Mouse (Mus musculus) C2C12 (cell line): Measurements from ENCODE around the gene Abr. TPM values are rescaled to one million over a fixed set of nuclear protein-coding genes. Genes with fewer than 3 reads are reported as not detected.

Experiments used
- H3K27me3 ChIP-seq: one replicate; pipeline ENCODE4 v1.6.1; 2011; ENCODE audit not compliant: control insufficient read depth, insufficient read depth, insufficient read length
- H3K36me3 ChIP-seq: one replicate; pipeline ENCODE4 v1.6.1; 2011; ENCODE audit not compliant: control insufficient read depth, insufficient read depth
- H3K4me3 ChIP-seq: one replicate; pipeline ENCODE4 v1.5.1; 2011; ENCODE audit warnings: mild to moderate bottlenecking, control low read depth; ENCODE audit not compliant: poor library complexity, insufficient read depth, severe bottlenecking
- H3K79me2 ChIP-seq: one replicate; pipeline ENCODE4 v1.6.1; 2011; ENCODE audit not compliant: control insufficient read depth, insufficient read depth
- H3K79me3 ChIP-seq: one replicate; pipeline ENCODE4 v1.6.1; 2011; ENCODE audit warnings: low read depth, control low read depth
- H3ac ChIP-seq: one replicate; pipeline ENCODE3; 2011; ENCODE audit warnings: low read depth; ENCODE audit not compliant: control insufficient read depth, insufficient read length
- CEBPB ChIP-seq: IDR thresholded peaks from one replicate; pipeline ENCODE4 v1.6.1; 2011; ENCODE audit warnings: low read depth, mild to moderate bottlenecking, control low read depth, moderate library complexity
- CTCF ChIP-seq: IDR thresholded peaks from one replicate; pipeline ENCODE4 v1.5.1; 2011; ENCODE audit not compliant: control insufficient read depth, insufficient read depth, insufficient read length
- FOSL1 ChIP-seq: IDR thresholded peaks from one replicate; pipeline ENCODE4 v1.8.0; 2011; ENCODE audit warnings: mild to moderate bottlenecking, low read length; ENCODE audit not compliant: poor library complexity, insufficient read depth, severe bottlenecking
- MAX ChIP-seq: IDR thresholded peaks from one replicate; pipeline ENCODE4 v1.6.1; 2011; ENCODE audit warnings: mild to moderate bottlenecking, control low read depth
- MYOD1 ChIP-seq: IDR thresholded peaks from one replicate; pipeline ENCODE4 v1.6.1; 2011; ENCODE audit warnings: low read depth; ENCODE audit not compliant: control insufficient read depth, insufficient read length
- MYOG ChIP-seq: IDR thresholded peaks from one replicate; pipeline ENCODE4 v1.6.1; 2011; ENCODE audit not compliant: control insufficient read depth, insufficient read length; ENCODE audit errors: extremely low read depth
- USF1 ChIP-seq: IDR thresholded peaks from one replicate; pipeline ENCODE4 v1.6.1; 2011; ENCODE audit warnings: low read depth, mild to moderate bottlenecking, control low read depth, moderate library complexity
- polyA plus RNA-seq: library from polyadenylated mRNA; unstranded; fragments of >200 nt; fragmentation: generic; extraction: Trizol; gene quantifications from one replicate; pipeline ENCODE4 v1.2.1, GENCODE M21; 2012; ENCODE audit warnings: missing spikeins

Abr gene
- polyA plus RNA-seq, 1 experiment: 72.8 TPM

- no peak for TF ChIP-seq MAX
- TF ChIP-seq MYOD1: no peak
- no peak for TF ChIP-seq MYOG
- no peak for TF ChIP-seq CTCF
- no peak for TF ChIP-seq FOSL1
- TF ChIP-seq CEBPB: no peak
- no peak for TF ChIP-seq USF1
- Histone ChIP-seq H3K79me2 (peaks cover 87% of the 10 kb centered on the region), H3K4me3 (no peak overlapping the region), H3K27me3 (no peaks in the 10 kb centered on the region), H3K36me3 (no peaks in the 10 kb centered on the region), H3K79me3 (peaks cover 28% of the 10 kb centered on the region), H3ac (no peak overlapping the region)
Measured at GRCm38 (mm10) chr11:76562165-76562564, 59.9 kb downstream of the Abr start.

- Histone ChIP-seq H3K79me3 (peaks cover 11% of the 10 kb centered on the region), H3K4me3 (no peak overlapping the region), H3ac (no peak overlapping the region), H3K27me3 (no peaks in the 10 kb centered on the region), H3K36me3 (no peaks in the 10 kb centered on the region), H3K79me2 (peaks cover 46% of the 10 kb centered on the region)
- no peak for TF ChIP-seq CTCF
Measured at GRCm38 (mm10) chr11:76557837-76558236, 64.3 kb downstream of the Abr start.

GRCm38 (mm10) chr11:76548153-76548721 is 73.9 kb downstream of the Abr start:
- Histone ChIP-seq H3K79me3 (peaks cover 4% of the 10 kb centered on the region), H3K79me2 (peaks cover 12% of the 10 kb centered on the region), H3K27me3 (no peaks in the 10 kb centered on the region), H3ac (no peak overlapping the region), H3K4me3 (no peak overlapping the region), H3K36me3 (peaks cover 7% of the 10 kb centered on the region)
- no peak for TF ChIP-seq MYOD1
- TF ChIP-seq CEBPB: no peak
- TF ChIP-seq MAX: no peak
- no peak for TF ChIP-seq USF1
- no peak for TF ChIP-seq CTCF
- no peak for TF ChIP-seq MYOG
- TF ChIP-seq FOSL1: no peak

GRCm38 (mm10) chr11:76547420-76547819 is 74.7 kb downstream of the Abr start:
- Histone ChIP-seq H3K36me3 (peaks cover 7% of the 10 kb centered on the region), H3K27me3 (no peaks in the 10 kb centered on the region), H3K79me3 (peaks cover 4% of the 10 kb centered on the region), H3ac (no peak overlapping the region), H3K79me2 (peaks cover 12% of the 10 kb centered on the region), H3K4me3 (no peak overlapping the region)
- TF ChIP-seq USF1 (no peak), MYOD1 (no peak), CTCF (no peak), CEBPB (no peak), FOSL1 (no peak)

GRCm38 (mm10) chr11:76546431-76546830 is 75.7 kb downstream of the Abr start:
- peaks cover 7% of the 10 kb centered on the region for H3K36me3 ChIP-seq
- no peak overlapping the region for H3ac ChIP-seq
- no peak for TF ChIP-seq FOSL1
- TF ChIP-seq MYOD1: no peak
- TF ChIP-seq MYOG: no peak
- no peak for TF ChIP-seq CTCF
- no peak for TF ChIP-seq CEBPB
- no peak for TF ChIP-seq USF1
- TF ChIP-seq MAX: no peak
- no peak overlapping the region for H3K4me3 ChIP-seq
- H3K79me3 ChIP-seq: peaks cover 4% of the 10 kb centered on the region
- peaks cover 12% of the 10 kb centered on the region for H3K79me2 ChIP-seq
- no peaks in the 10 kb centered on the region for H3K27me3 ChIP-seq

GRCm38 (mm10) chr11:76543300-76543699 is 78.8 kb downstream of the Abr start:
- H3K4me3 ChIP-seq: no peak overlapping the region
- H3K27me3 ChIP-seq: no peaks in the 10 kb centered on the region
- peaks cover 11% of the 10 kb centered on the region for H3K79me2 ChIP-seq
- TF ChIP-seq FOSL1 (no peak), MAX (no peak), CTCF (no peak), MYOD1 (no peak), MYOG (no peak), CEBPB (no peak), USF1 (no peak)
- H3K36me3 ChIP-seq: peaks cover 7% of the 10 kb centered on the region
- H3K79me3 ChIP-seq: peaks cover 6% of the 10 kb centered on the region
- no peak overlapping the region for H3ac ChIP-seq

- H3K36me3 ChIP-seq: peaks cover 7% of the 10 kb centered on the region
- peak; percentile 75 for TF ChIP-seq CTCF
- TF ChIP-seq MYOD1: no peak
Measured at GRCm38 (mm10) chr11:76540973-76541372, 81.1 kb downstream of the Abr start.

More at GRCm38 (mm10) chr11:76540973-76541372, 81.1 kb downstream of the Abr start:
- H3K4me3 ChIP-seq: no peak overlapping the region
- peaks cover 8% of the 10 kb centered on the region for H3K79me3 ChIP-seq
- H3K27me3 ChIP-seq: no peaks in the 10 kb centered on the region
- peaks cover 10% of the 10 kb centered on the region for H3K79me2 ChIP-seq
- no peak overlapping the region for H3ac ChIP-seq
